Mouse (Mus musculus) neutrophil, adult 5-6 weeks (primary cell): Measurements from ENCODE around the gene Parp14. TPM values are rescaled to one million over a fixed set of nuclear protein-coding genes. Genes with fewer than 3 reads are reported as not detected.
A peak's percentile ranks its signal among the peaks of the same experiment; 100 is the strongest.

Experiments used
- ATAC-seq: fragments of 151-379, 151-347 bp; 2 replicates; pipeline ENCODE4 v1.8.0; 2017; ENCODE audit warnings: mild to moderate bottlenecking, moderate TSS enrichment; ENCODE audit not compliant: insufficient number of reproducible peaks, poor library complexity, low FRiP score, severe bottlenecking; ENCODE audit errors: extremely low read depth
- total RNA-seq: library from RNA; stranded (forward); fragments of 200-1000 nt; gene quantifications from 2 replicates; pipeline ENCODE4 v1.2.3, GENCODE M21; 2017

The Parp14 gene
- total RNA-seq, 1 experiment from 2014 or later, result 94.6 TPM

DNA sequence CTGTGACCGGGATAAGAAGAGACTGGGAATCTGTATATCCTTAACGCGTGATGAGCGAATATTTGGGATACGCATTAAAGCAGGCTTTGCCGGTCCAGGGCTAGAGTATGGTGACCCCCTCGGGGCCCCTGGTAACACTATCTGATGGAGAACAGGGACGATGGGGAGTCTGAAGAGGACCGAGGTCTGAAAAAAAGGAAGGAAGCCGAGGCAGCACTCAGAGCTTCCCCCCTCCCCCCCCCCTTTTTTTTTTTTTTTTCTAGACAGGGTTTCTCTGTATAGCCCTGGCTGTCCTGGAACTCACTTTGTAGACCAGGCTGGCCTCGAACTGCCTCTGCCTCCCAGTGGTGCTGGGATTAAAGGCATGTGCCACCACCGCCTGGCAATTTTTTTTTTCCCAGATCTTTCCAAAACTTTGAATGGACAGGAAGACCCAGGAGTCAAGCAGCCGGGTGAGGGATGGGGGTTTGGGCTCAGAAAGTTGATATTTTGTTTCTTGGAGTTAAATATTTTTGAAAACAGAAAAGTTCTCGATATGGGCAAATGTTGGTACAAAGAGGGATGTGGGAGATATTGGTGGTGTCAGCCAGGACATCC is 1.2 kb upstream of the Parp14 start:
- ATAC-seq, result no peak

DNA sequence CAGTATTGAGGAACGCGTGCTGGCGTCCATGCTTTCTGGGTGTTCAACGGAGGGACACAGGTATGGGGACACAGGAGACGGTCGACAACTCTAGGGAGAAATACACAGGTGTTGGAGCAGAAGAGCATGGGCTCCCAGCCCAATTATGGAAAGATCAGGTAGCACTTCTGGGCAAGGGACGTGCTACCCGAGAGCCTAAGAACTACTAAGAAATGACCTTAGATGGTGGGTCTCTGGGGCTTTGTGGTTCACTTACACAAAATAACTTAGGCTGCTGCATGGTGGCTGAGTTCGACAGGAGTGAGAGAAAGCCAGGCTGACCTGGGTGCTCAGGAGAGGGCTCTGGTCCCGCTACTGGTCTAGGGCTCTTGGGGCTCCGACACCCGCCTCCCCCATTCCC is 554 bp upstream of the Parp14 start:
- no peak for ATAC-seq

DNA sequence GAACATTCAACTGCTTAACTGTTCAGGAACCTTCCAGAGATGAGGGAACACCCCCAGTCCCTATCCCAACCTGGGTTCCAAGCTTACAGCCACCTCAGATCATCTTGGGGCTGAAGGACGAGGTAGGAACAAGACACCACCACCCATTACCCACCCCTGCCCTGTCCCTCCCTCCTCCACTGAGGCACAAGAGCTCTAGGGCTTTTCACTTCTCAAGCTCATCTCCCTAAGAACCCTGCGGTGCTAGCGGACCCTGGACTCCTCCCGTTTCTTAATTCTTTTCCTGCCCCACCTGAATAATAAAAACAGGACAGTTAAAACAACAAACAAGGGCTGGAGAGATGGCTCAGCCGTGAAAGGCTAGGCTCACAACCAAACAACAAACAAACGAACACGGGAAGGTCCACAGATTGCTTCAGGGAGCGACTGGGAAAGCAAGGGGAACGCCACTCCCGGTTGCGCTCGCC is 730 bp downstream of the Parp14 start:
- ATAC-seq, result no peak

DNA sequence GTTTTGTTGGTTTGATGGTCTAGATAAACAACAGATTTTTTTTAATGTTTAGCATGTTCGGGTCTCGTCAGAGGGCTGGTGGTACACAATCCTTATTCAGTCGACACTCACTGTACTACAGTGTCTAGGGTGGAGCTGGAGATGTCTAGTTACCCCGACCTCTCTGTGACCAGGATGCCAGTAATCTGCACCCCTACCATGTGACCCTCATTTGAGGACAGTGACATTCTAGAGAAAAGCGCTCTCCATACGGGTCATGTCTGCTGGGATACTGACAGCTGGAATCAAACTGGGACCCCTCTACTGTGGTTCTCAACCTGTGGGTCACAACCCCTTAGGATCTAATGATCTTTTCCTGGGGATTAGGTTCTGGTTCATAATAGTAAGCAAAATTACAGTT is 1.7 kb downstream of the Parp14 start:
- ATAC-seq, result no peak

DNA sequence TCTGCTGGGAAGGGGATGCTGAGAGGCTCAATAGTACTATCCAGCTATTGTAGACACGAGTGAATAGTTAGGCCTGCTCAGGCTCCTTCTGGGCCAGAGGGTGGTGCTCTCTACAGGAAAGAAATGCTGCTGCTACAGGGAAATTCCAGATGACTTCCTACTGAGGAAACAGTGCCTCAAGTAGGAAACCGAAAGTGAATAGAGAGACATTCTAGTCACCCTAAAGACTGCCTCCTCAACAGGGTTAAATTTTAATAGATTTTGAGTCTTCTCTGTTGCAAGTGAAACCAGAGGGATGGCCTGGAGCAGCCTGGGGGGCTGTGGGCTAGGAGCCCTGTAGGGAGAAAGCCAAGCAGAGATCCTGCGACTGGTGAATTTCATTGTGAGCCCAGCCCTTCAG is 2.2 kb downstream of the Parp14 start:
- no peak for ATAC-seq

DNA sequence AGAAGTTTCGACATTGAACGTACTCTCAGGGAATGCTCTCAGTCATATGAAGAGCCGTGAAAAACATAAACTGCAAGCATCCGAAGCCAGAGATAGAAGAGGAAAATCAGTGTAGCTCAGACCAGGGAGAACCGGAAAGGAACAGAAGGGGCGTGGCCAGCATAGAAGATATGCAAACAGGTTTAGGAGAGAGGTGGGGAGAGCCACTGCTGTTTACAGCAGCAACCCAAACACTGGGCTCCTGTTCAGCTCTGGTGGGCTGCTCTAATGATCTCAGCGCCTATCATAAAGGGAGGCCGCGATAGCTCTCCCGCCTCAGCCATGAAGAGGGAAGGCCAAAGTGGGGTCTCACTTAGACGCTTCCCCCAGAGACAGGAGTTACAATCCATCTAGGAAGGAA is 3.6 kb downstream of the Parp14 start:
- ATAC-seq, result no peak

DNA sequence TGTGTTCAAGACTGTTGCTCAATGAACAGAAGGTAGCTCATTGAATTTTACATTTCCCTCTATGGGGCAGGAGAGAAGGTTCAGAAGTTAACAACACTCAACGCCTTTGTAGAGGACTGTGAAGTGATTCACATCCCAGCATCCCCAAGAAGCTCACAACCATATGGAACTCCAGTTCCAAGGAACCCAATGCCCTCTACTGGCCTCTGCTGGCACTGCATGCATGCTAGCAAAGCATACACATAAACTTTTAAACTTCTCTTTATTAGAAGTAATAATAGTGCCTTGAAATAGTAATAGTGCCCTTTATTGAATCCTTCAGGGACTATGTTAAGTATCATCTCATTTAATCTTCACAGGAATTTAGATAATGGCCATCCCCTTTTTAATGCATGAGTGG is 9.3 kb downstream of the Parp14 start:
- 0 out of 2 replicates have a peak, but pooled peaks have one; percentile 23 for ATAC-seq

DNA sequence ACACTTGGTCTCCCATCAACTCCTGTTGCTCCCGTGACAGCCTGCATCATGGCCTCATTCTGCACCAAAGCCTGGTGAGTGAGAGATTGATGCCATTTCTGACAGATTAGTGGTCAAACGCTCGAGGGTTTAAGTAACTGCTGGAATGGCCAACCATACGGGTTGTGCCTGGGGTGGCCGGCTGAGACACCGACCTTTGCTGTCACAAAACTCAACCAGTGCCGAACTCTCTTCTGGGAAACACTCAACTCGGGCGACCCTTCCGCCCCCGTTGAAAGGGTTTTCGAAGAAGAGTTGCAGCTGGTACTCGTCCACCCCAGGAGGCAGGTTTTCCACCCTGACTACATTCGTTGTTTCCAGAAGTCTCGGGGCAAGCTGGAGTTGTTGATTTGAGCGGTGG is 11.1 kb downstream of the Parp14 start:
- no peak for ATAC-seq

DNA sequence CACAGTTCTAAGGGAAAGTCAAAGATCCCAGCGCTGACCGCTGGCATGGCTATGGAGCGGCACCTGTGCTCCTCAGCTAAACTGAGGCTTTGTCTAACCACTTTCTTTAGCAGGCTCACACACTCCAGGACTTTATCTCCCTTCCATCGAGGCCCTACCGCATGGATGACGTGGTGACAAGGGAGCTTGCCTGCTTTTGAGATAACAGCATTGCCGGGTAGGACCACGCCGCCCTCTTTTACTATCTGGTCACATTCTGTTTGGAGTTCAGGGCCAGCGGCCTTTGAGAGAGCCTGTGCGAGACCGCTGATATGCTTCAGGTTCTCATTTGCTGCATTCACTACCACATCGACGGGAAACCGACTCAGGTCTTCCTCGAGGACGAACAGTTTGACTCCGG is 14.6 kb downstream of the Parp14 start:
- ATAC-seq, result no peak

DNA sequence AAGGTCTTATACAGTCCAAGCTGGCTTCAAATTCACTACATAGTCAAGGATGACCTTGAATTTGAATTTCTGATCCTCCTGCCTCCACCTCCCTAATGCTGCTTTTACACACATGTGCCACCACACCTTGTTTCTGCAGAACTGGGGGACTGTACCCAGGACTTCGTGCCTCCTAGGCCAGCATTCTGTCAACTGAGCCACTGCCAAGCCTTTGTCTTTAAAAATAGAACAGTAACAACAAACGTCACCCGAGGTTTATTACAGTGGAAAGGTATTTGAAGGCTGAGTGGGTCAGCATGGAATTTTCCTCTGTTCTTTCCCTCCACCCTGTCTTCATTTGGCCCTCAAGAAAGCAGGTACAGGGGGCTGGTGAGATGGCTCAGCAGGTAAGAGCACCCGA is 15.5 kb downstream of the Parp14 start:
- no peak for ATAC-seq

DNA sequence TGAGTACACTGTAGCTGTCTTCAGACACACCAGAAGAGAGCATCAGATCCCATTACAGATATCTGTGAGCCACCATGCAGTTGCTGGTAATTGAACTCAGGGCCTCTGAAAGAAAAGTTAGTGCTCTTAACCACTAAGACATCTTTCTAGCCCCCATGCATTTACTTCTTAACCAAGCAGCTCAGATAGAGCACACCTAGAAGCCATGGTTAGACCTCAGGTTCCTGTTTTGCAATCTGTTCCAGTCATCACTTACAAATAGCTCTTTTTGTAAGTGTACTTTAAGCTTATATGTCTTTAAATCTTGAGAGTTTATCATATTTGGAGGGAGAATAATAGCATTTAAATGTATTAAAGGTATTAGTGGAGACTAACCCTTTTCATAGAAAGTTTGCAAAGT is 24.2 kb downstream of the Parp14 start:
- no peak for ATAC-seq

DNA sequence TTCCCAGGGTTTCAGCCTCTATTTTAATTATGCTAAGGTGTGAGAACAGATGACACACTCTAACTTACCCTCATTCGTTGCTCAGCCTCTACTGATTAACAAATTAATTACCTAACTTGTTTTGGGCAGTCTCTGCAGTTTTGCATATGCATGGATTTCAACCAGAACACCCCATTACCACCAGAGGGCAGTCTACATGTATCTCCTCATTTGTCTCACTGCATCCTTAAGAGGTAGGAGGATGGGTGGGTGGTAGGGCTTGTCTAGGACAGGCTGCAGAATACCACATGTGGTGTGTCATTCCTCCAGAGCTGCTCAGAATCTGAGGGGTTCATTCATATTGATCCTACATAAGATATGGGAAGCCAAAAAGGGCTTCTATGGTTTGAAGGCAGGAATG is 31.7 kb downstream of the Parp14 start:
- peak; percentile 46; the same call in 1 of the 2 replicates for ATAC-seq

DNA sequence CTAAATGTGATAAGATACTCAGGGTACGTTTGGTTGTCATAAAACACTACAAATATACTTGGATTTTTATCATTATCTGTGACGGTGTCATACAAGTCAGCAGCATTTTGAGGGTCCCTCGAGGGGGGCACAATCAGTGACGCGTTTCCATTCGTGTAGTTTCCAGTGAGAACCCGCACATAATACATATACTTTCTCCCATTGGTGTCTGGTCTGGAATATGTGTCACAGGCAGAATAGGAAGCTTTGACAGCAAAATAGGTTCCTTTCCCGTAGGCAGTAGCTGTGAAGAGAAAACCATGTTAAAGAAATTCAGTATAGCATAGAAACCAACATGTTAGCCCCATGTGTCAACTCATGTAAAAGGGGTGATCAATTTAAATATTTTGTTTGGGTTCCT is 36.7 kb downstream of the Parp14 start:
- ATAC-seq, result no peak

DNA sequence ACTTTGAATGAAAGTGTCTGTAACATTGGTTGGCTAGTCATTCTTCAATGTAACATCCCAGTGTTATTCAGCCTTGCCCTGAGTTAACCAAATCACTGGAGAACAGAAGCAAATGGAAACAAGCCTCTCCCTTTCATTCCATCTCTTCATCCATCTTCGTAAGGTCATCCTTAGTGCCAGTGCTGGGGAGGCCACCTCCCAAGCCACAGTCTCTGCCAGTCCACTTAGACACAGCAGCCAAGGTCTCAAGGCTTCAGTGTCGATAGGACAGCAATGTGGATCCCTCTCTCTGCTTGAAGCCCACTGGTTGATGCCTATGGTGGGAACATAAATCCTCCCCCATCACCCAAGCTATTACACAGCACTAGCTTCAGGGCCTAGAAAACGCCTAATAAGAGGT is 38.4 kb downstream of the Parp14 start:
- no peak for ATAC-seq

DNA sequence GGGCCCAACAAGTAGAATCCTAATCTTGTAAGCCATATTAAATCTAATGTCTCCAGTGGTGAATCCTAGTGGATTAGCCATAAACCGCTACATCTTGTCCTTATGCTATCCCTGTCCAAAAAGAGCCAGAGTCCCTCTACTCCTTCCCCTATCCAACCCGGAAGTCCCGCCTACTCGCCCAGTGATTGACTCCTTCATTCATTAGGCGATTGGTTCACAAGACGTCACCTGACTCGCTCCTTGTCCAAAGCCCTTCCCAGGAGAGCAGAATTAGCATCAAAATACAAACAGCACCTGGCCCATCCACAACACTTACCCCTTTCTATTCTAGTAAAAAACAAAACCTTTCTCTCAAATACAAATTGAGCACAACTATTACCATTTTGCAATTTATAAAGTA is 41.3 kb downstream of the Parp14 start:
- ATAC-seq, result no peak

DNA sequence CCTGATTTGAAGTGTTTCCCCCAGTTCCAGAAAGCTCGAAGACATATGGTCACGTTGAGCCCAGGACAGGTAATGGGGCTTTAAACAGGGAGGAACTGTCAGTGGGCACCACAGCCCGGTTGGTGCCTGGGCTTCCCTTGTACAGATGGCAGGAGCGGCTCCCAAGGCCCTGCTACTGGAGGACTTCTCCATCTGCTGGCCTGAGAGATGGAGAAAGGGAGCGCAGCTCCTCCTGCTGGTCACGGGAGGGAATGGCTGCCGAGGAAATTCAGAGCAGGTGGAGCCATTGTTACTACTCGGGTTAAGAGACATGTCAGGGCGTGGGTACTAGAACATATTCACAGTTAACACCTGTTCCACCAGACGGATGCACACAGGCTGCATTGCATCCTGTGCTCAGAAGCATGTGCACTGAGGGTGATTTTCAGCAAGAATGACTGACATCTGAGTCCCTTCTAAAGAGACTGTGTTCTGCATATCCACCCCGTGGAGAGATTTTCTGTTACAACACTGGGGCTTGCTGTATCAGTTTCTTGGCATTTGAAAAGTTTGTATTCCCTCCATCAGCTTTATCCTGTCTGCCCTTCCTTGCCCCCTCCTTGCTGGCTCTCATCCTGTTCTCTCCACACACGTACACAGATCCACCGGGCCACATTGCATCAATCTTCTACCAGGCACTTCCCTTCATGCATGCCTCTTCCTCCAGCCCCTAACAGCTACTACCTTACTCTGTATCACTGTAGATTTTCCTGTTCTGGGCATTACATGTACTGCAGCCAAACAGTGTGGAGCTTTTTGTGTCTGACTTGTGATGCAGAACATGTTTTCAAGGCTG is 53.9 kb downstream of the Parp14 start:
- ATAC-seq, result peak; percentile 92

DNA sequence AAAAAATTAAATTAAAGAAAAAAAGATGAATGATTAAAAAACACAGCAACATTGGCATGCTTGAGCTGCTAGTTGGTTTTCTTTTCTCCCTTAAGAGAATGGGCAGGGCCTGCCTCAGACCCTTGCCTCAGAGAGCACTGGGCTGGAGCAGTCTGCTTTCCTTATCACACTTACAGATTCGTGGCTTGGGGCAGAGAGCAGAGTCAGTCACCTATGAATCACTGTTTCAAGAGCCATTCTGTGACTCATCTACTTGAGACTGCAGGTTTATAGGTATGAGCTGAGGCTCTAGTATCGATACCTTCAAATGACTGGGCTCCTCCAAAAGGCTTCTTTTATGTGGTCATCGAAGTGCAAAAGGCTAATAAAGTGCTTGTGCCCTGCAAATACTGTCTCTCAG is 58.2 kb downstream of the Parp14 start:
- no peak for ATAC-seq

DNA sequence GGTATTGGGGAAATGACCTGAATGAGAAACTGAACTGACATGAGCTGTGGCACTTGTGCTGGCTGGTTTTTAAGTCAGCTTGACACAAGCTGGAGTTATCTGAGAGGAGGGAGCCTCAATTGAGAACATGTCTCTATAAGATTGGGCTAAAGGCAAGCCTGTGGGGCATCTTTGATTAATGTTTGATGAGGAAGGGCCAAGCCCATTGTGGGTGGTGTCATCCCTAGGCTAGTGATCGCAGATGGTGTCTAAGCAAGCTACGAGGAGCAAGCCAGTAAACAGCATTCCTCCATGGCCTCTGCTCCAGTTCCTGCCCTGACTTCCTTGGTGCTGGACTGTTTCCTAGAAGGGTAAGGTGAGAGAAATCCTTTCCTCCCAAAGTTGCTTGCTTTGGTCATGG is 62.5 kb downstream of the Parp14 start:
- no peak for ATAC-seq

DNA sequence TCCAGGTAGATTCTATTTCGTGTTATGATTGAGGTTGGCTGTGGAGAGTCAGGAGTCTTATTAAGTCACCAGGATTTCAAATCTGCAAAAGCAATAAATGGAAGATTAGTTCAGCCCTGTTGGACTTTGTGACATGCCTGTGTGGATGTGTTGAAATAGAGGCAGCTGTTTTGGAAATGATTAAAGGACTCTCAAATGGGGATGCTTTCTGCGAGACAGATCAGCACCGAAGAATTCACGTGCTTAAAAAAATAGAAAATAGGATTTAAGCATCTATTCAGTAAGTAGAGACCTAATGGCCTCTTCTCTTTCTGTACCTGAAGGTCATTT is 63.7 kb downstream of the Parp14 start:
- no peak for ATAC-seq

DNA sequence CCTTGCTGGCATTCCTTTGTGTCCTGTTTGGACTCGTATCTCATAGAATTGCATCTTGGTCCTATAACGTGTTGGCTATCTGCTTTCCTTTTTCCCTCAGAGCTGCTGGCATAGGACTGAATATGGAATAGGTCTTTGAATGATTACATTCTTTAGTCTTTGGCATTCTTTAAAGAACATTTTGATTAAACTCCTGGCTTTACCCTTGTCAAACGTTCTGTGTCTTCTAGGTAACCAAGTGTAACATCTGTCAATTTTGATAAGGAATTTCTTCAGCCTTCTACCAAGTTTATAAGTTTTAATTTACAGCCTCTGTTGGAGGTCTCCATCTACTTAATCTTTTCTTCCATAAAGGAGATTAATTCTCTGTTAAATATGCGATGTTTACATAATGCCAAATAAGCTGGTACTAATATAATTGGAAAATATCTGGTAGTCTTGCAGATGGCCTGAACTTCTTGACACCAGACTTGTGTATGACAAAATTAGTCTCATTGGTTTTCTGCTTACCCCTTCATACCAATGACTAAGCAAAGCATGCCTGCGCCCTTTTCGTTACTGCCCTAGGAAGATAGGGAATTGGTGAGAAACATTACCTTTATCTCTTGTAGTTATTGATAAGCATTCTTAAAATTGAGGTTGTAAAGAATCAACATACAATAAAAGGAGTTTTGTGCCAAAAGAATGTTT is 64.2 kb downstream of the Parp14 start:
- ATAC-seq, result no peak
